Mouse (Mus musculus): ENCODE measurements at regions not wholly inside any gene's neighbourhood (a gene's known extent, or its start where the extent isn't known, plus 50 kb on each side); places are given as distances from the start of the nearest gene placed in this dataset.

- no peak for DNase-seq (ENCODE audit: low read depth, low spot score)
- H3K27ac ChIP-seq (ENCODE audit: insufficient read depth, low read depth, low read length, poor library complexity, severe bottlenecking) = no peak overlapping the region
- TF ChIP-seq HCFC1 (IDR thresholded peaks at IDR 0.05; ENCODE audit: borderline replicate concordance, insufficient read depth, low read length) (no peak), ZC3H11A (IDR thresholded peaks at IDR 0.05; ENCODE audit: borderline replicate concordance, low read depth, low read length) (no peak), CHD2 (IDR thresholded peaks at IDR 0.05; ENCODE audit: low read depth, low read length) (no peak), MAFK (IDR thresholded peaks at IDR 0.05; ENCODE audit: insufficient read depth, low read depth, low read length) (no peak), ZNF384 (IDR thresholded peaks at IDR 0.05; ENCODE audit: low read depth, low read length) (no peak)
- H3K4me3 ChIP-seq (ENCODE audit: insufficient read depth in 1 of 2, low read depth in 1 of 2, low read length in 2 of 2, poor library complexity in 1 of 2, severe bottlenecking in 1 of 2) = no peak overlapping the region
- H3K9ac ChIP-seq (ENCODE audit: insufficient read depth, low read depth, low read length, poor library complexity, severe bottlenecking) = no peak overlapping the region
- H3K9me3 ChIP-seq (ENCODE audit: control insufficient read depth, insufficient read depth, low read depth, low read length) = no peaks in the 10 kb centered on the region
- in situ Hi-C loops (cut with MboI; ENCODE audit: low sequenced_read_pairs in 2 of 2, unreplicated experiment in 2 of 2) = no loop called here
- no peaks in the 10 kb centered on the region for H3K36me3 ChIP-seq (ENCODE audit: control insufficient read depth, insufficient read depth, low read length, poor library complexity, severe bottlenecking)
- no peaks in the 10 kb centered on the region for H3K4me1 ChIP-seq (ENCODE audit: control insufficient read depth in 2 of 2, insufficient read depth in 2 of 2, low read length in 2 of 2, poor library complexity in 1 of 2)
Observed at GRCm38 (mm10) chr1:23538419-23538818, 140.8 kb upstream of the Ogfrl1 start.

- Histone ChIP-seq H3K9ac (ENCODE audit: insufficient read depth, low read depth, low read length, poor library complexity, severe bottlenecking) (no peak overlapping the region), H3K27ac (ENCODE audit: insufficient read depth, low read depth, low read length, poor library complexity, severe bottlenecking) (no peak overlapping the region), H3K36me3 (ENCODE audit: control insufficient read depth, insufficient read depth, low read length, poor library complexity, severe bottlenecking) (no peaks in the 10 kb centered on the region), H3K4me3 (ENCODE audit: insufficient read depth in 1 of 2, low read depth in 1 of 2, low read length in 2 of 2, poor library complexity in 1 of 2, severe bottlenecking in 1 of 2) (no peak overlapping the region), H3K4me1 (ENCODE audit: control insufficient read depth in 2 of 2, insufficient read depth in 2 of 2, low read length in 2 of 2, poor library complexity in 1 of 2) (no peaks in the 10 kb centered on the region), H3K9me3 (ENCODE audit: control insufficient read depth, insufficient read depth, low read depth, low read length) (no peaks in the 10 kb centered on the region)
- TF ChIP-seq MAFK (IDR thresholded peaks at IDR 0.05; ENCODE audit: insufficient read depth, low read depth, low read length) (no peak), ZNF384 (IDR thresholded peaks at IDR 0.05; ENCODE audit: low read depth, low read length) (no peak), CHD2 (IDR thresholded peaks at IDR 0.05; ENCODE audit: low read depth, low read length) (no peak), ZC3H11A (IDR thresholded peaks at IDR 0.05; ENCODE audit: borderline replicate concordance, low read depth, low read length) (no peak), HCFC1 (IDR thresholded peaks at IDR 0.05; ENCODE audit: borderline replicate concordance, insufficient read depth, low read length) (no peak)
- in situ Hi-C loops (cut with MboI; ENCODE audit: low sequenced_read_pairs in 2 of 2, unreplicated experiment in 2 of 2) = no loop called here
- no peak for DNase-seq (ENCODE audit: low read depth, low spot score)
Observed at GRCm38 (mm10) chr1:23540594-23540993, 143.0 kb upstream of the Ogfrl1 start.

GRCm38 (mm10) chr1:23555794-23556193 is 158.2 kb upstream of the Ogfrl1 start:
- Histone ChIP-seq H3K4me1 (ENCODE audit: control insufficient read depth in 2 of 2, insufficient read depth in 2 of 2, low read length in 2 of 2, poor library complexity in 1 of 2) (no peaks in the 10 kb centered on the region), H3K36me3 (ENCODE audit: control insufficient read depth, insufficient read depth, low read length, poor library complexity, severe bottlenecking) (no peaks in the 10 kb centered on the region), H3K9me3 (ENCODE audit: control insufficient read depth, insufficient read depth, low read depth, low read length) (no peaks in the 10 kb centered on the region), H3K4me3 (ENCODE audit: insufficient read depth in 1 of 2, low read depth in 1 of 2, low read length in 2 of 2, poor library complexity in 1 of 2, severe bottlenecking in 1 of 2) (no peak overlapping the region), H3K27ac (ENCODE audit: insufficient read depth, low read depth, low read length, poor library complexity, severe bottlenecking) (no peak overlapping the region), H3K9ac (ENCODE audit: insufficient read depth, low read depth, low read length, poor library complexity, severe bottlenecking) (no peak overlapping the region)
- TF ChIP-seq ZNF384 (IDR thresholded peaks at IDR 0.05; ENCODE audit: low read depth, low read length) = no peak
- no peak for TF ChIP-seq CHD2 (IDR thresholded peaks at IDR 0.05; ENCODE audit: low read depth, low read length)
- no peak for TF ChIP-seq HCFC1 (IDR thresholded peaks at IDR 0.05; ENCODE audit: borderline replicate concordance, insufficient read depth, low read length)
- in situ Hi-C loops (cut with MboI; ENCODE audit: low sequenced_read_pairs in 2 of 2, unreplicated experiment in 2 of 2) = no loop called here
- no peak for DNase-seq (ENCODE audit: low read depth, low spot score)

GRCm38 (mm10) chr1:23568106-23568505 is 170.5 kb upstream of the Ogfrl1 start:
- no peak overlapping the region for H3K9ac ChIP-seq (ENCODE audit: insufficient read depth, low read depth, low read length, poor library complexity, severe bottlenecking)
- no peak overlapping the region for H3K27ac ChIP-seq (ENCODE audit: insufficient read depth, low read depth, low read length, poor library complexity, severe bottlenecking)
- H3K4me3 ChIP-seq (ENCODE audit: insufficient read depth in 1 of 2, low read depth in 1 of 2, low read length in 2 of 2, poor library complexity in 1 of 2, severe bottlenecking in 1 of 2) = no peak overlapping the region
- DNase-seq (ENCODE audit: low read depth, low spot score) = no peak
- in situ Hi-C loops (cut with MboI; ENCODE audit: low sequenced_read_pairs in 2 of 2, unreplicated experiment in 2 of 2) = no loop called here
- H3K4me1 ChIP-seq (ENCODE audit: control insufficient read depth in 2 of 2, insufficient read depth in 2 of 2, low read length in 2 of 2, poor library complexity in 1 of 2) = no peaks in the 10 kb centered on the region
- H3K9me3 ChIP-seq (ENCODE audit: control insufficient read depth, insufficient read depth, low read depth, low read length) = no peaks in the 10 kb centered on the region
- TF ChIP-seq CHD2 (IDR thresholded peaks at IDR 0.05; ENCODE audit: low read depth, low read length) = no peak
- no peak for TF ChIP-seq ZNF384 (IDR thresholded peaks at IDR 0.05; ENCODE audit: low read depth, low read length)
- no peak for TF ChIP-seq ZC3H11A (IDR thresholded peaks at IDR 0.05; ENCODE audit: borderline replicate concordance, low read depth, low read length)
- no peak for TF ChIP-seq HCFC1 (IDR thresholded peaks at IDR 0.05; ENCODE audit: borderline replicate concordance, insufficient read depth, low read length)
- no peaks in the 10 kb centered on the region for H3K36me3 ChIP-seq (ENCODE audit: control insufficient read depth, insufficient read depth, low read length, poor library complexity, severe bottlenecking)

GRCm38 (mm10) chr1:23574461-23574860 is 176.9 kb upstream of the Ogfrl1 start:
- Histone ChIP-seq H3K4me3 (ENCODE audit: insufficient read depth in 1 of 2, low read depth in 1 of 2, low read length in 2 of 2, poor library complexity in 1 of 2, severe bottlenecking in 1 of 2) (no peak overlapping the region), H3K27ac (ENCODE audit: insufficient read depth, low read depth, low read length, poor library complexity, severe bottlenecking) (no peak overlapping the region), H3K4me1 (ENCODE audit: control insufficient read depth in 2 of 2, insufficient read depth in 2 of 2, low read length in 2 of 2, poor library complexity in 1 of 2) (no peaks in the 10 kb centered on the region), H3K9ac (ENCODE audit: insufficient read depth, low read depth, low read length, poor library complexity, severe bottlenecking) (no peak overlapping the region), H3K36me3 (ENCODE audit: control insufficient read depth, insufficient read depth, low read length, poor library complexity, severe bottlenecking) (no peaks in the 10 kb centered on the region), H3K9me3 (ENCODE audit: control insufficient read depth, insufficient read depth, low read depth, low read length) (no peaks in the 10 kb centered on the region)
- no peak for TF ChIP-seq CHD2 (IDR thresholded peaks at IDR 0.05; ENCODE audit: low read depth, low read length)
- TF ChIP-seq ZNF384 (IDR thresholded peaks at IDR 0.05; ENCODE audit: low read depth, low read length) = no peak
- TF ChIP-seq MAFK (IDR thresholded peaks at IDR 0.05; ENCODE audit: insufficient read depth, low read depth, low read length) = no peak
- TF ChIP-seq HCFC1 (IDR thresholded peaks at IDR 0.05; ENCODE audit: borderline replicate concordance, insufficient read depth, low read length) = no peak
- no peak for TF ChIP-seq ZC3H11A (IDR thresholded peaks at IDR 0.05; ENCODE audit: borderline replicate concordance, low read depth, low read length)
- in situ Hi-C loops (cut with MboI; ENCODE audit: low sequenced_read_pairs in 2 of 2, unreplicated experiment in 2 of 2) = no loop called here
- DNase-seq (ENCODE audit: low read depth, low spot score) = no peak
